Mouse (Mus musculus) hindbrain, postnatal 0 days (tissue): ENCODE results near the gene Kbtbd7. TPM values are rescaled to one million over a fixed set of nuclear protein-coding genes. Genes with fewer than 3 reads are reported as not detected.

ENCODE experiments used
- ATAC-seq: fragments of 200-750 bp; cut with Nextera tagmentation; 2 replicates; pipeline ENCODE4 v1.8.0; 2017; ENCODE audit warnings: mild to moderate bottlenecking, moderate TSS enrichment, moderate library complexity
- DNase-seq: peaks from one replicate; pipeline ENCODE4 v3.0.0-alpha.2; 2015; ENCODE audit warnings: low spot score
- H3K27ac ChIP-seq: fragments of 300-500 bp; sonication (generic); 2 replicates; pipeline ENCODE4 v1.5.1; 2014; ENCODE audit warnings: mild to moderate bottlenecking
- H3K27me3 ChIP-seq: fragments of 300-500 bp; sonication (generic); 2 replicates; pipeline ENCODE4 v1.6.1; 2014; ENCODE audit warnings: low read length, mixed read lengths; ENCODE audit not compliant: insufficient read depth
- H3K36me3 ChIP-seq: fragments of 300-500 bp; sonication (generic); 2 replicates; pipeline ENCODE4 v1.6.1; 2014; ENCODE audit warnings: low read length, mixed read lengths; ENCODE audit not compliant: insufficient read depth
- H3K4me1 ChIP-seq: fragments of 300-500 bp; sonication (generic); 2 replicates; pipeline ENCODE4 v1.6.1; 2014; ENCODE audit warnings: antibody characterized with exemption, low read length, mixed read lengths; ENCODE audit not compliant: insufficient read depth
- H3K4me2 ChIP-seq: fragments of 300-500 bp; sonication (generic); 2 replicates; pipeline ENCODE4 v1.6.1; 2014; ENCODE audit warnings: low read depth, mild to moderate bottlenecking, low read length, moderate library complexity, mixed read lengths
- H3K4me3 ChIP-seq: fragments of 300-500 bp; sonication (generic); 2 replicates; pipeline ENCODE4 v1.5.1; 2014; ENCODE audit warnings: low read length
- H3K9ac ChIP-seq: fragments of 300-500 bp; sonication (generic); replicated peaks from 2 replicates; pipeline ENCODE4 v1.6.1; 2014; ENCODE audit warnings: mild to moderate bottlenecking, low read length, moderate library complexity, mixed read lengths
- H3K9me3 ChIP-seq: fragments of 300-500 bp; sonication (generic); 2 replicates; pipeline ENCODE4 v1.6.1; 2016; ENCODE audit warnings: low read length, mixed read lengths
- CTCF ChIP-seq: IDR thresholded peaks from 2 replicates; pipeline ENCODE4 v1.5.1; 2016; ENCODE audit warnings: antibody characterized with exemption, control low read depth, low read depth
- WGBS: fragments of 180-500 bp; shearing (Covaris S2); extraction: QIAGEN DNeasy Blood & Tissue Kit; methylation state at CpG from one replicate; pipeline ENCODE4 v1.1.7; 2014; 5-methylcytosine and 5-hydroxymethylcytosine counted together
- polyA plus RNA-seq: library from polyadenylated mRNA; unstranded; fragments of >200 nt; fragmentation: Nextera tagmentation; extraction: Ambion mirVana; gene quantifications from 2 replicates; pipeline ENCODE4 v1.2.1, GENCODE M21; 2015
- total RNA-seq: library from RNA; depleted of rRNA; stranded (reverse); fragments of >200 nt; gene quantifications from 2 replicates; pipeline ENCODE4 v1.2.3, GENCODE M21; 2014; rRNA removed

Kbtbd7 gene
- total RNA-seq (27.0 and 27.8 TPM in 2 replicates), polyA plus RNA-seq (10.2 and 10.7 TPM in 2 replicates)

- Histone ChIP-seq H3K4me1 (no peaks in the 10 kb centered on the region), H3K4me2 (peak within 1 kb of the TSS; percentile 55), H3K27me3 (no peaks in the 10 kb centered on the region), H3K9ac (peak within 1 kb of the TSS; percentile 63), H3K36me3 (no peaks in the 10 kb centered on the region), H3K9me3 (no peaks in the 10 kb centered on the region), H3K4me3 (peak within 1 kb of the TSS; percentile 49), H3K27ac (peak within 1 kb of the TSS; percentile 85)
- WGBS = under 1% methylated on average over 44 of the region's 44 CpGs
- TF ChIP-seq CTCF = no peak
- DNase-seq (peak; percentile 97), ATAC-seq (peak; percentile 98)
These were observed at the start of gene Kbtbd7 for GRCm38 (mm10) chr14:79425979-79426729. Gene Kbtbd7, plus strand, starts transcription at chr14:79426511.

- H3K4me2 ChIP-seq = no peak overlapping the region
- no peaks in the 10 kb centered on the region for H3K4me1 ChIP-seq
- peaks cover 7% of the 10 kb centered on the region; the same call in 1 of the 2 replicates for H3K36me3 ChIP-seq
- no peak overlapping the region for H3K27ac ChIP-seq
- no peak for TF ChIP-seq CTCF
- no peak overlapping the region for H3K4me3 ChIP-seq
- no peak for ATAC-seq
- DNase-seq = no peak
- H3K27me3 ChIP-seq = no peaks in the 10 kb centered on the region
- no peak overlapping the region for H3K9ac ChIP-seq
- H3K9me3 ChIP-seq = no peaks in the 10 kb centered on the region
These were observed 49.3 kb upstream of the Kbtbd7 start for GRCm38 (mm10) chr14:79377041-79377440.

- WGBS = 91% methylated on average over 7 of the region's 7 CpGs
- Histone ChIP-seq H3K4me3 (no peak overlapping the region), H3K36me3 (0 out of 2 replicates have a peak, but pooled peaks cover 3% of the 10 kb centered on the region), H3K9ac (no peak overlapping the region), H3K27me3 (no peaks in the 10 kb centered on the region), H3K4me2 (no peak overlapping the region), H3K27ac (no peak overlapping the region), H3K4me1 (no peaks in the 10 kb centered on the region), H3K9me3 (no peaks in the 10 kb centered on the region)
- ATAC-seq (no peak), DNase-seq (no peak)
- no peak for TF ChIP-seq CTCF
These were observed 43.2 kb upstream of the Kbtbd7 start for GRCm38 (mm10) chr14:79383120-79383519.

GRCm38 (mm10) chr14:79388304-79388703 lies 38.0 kb upstream of the Kbtbd7 start:
- 95% methylated on average over 3 of the region's 3 CpGs for WGBS
- H3K9me3 ChIP-seq = no peaks in the 10 kb centered on the region
- no peak overlapping the region for H3K9ac ChIP-seq
- no peaks in the 10 kb centered on the region for H3K27me3 ChIP-seq
- H3K4me2 ChIP-seq = no peak overlapping the region
- no peak for DNase-seq
- no peaks in the 10 kb centered on the region for H3K36me3 ChIP-seq
- no peak for TF ChIP-seq CTCF
- peaks cover 5% of the 10 kb centered on the region; the same call in 1 of the 2 replicates for H3K4me1 ChIP-seq
- no peak for ATAC-seq
- no peak overlapping the region for H3K27ac ChIP-seq
- no peak overlapping the region for H3K4me3 ChIP-seq

GRCm38 (mm10) chr14:79389438-79390264 lies 36.7 kb upstream of the Kbtbd7 start:
- Histone ChIP-seq H3K4me2 (peak overlapping the region; percentile 90), H3K36me3 (no peaks in the 10 kb centered on the region), H3K9ac (peak overlapping the region; percentile 67), H3K27me3 (no peaks in the 10 kb centered on the region), H3K27ac (peak overlapping the region; percentile 83), H3K4me1 (peaks cover 5% of the 10 kb centered on the region; the same call in 1 of the 2 replicates), H3K4me3 (peak overlapping the region; percentile 92), H3K9me3 (no peaks in the 10 kb centered on the region)
- TF ChIP-seq CTCF = no peak
- peak; percentile 14 for DNase-seq
- no peak for ATAC-seq
- WGBS = 2% methylated on average over 16 of the region's 16 CpGs

- DNase-seq (peak; percentile 97), ATAC-seq (peak; percentile 94)
- Histone ChIP-seq H3K4me2 (peak within 1 kb of the TSS; percentile 90), H3K27ac (peak within 1 kb of the TSS; percentile 83), H3K4me3 (peak within 1 kb of the TSS; percentile 92), H3K4me1 (peaks cover 5% of the 10 kb centered on the region; the same call in 1 of the 2 replicates), H3K9ac (peak within 1 kb of the TSS; percentile 67), H3K36me3 (no peaks in the 10 kb centered on the region), H3K27me3 (no peaks in the 10 kb centered on the region), H3K9me3 (no peaks in the 10 kb centered on the region)
- peak; percentile 38; the same call in 1 of the 2 replicates for TF ChIP-seq CTCF
- under 1% methylated on average over 70 of the region's 71 CpGs for WGBS
These were observed 35.9 kb upstream of the Kbtbd7 start, which contains the start of gene Naa16 for GRCm38 (mm10) chr14:79390265-79390926. Gene Naa16, minus strand, starts transcription at chr14:79390778.
